Mouse (Mus musculus) G1E (cell line): Measurements from ENCODE around the gene Clcf1. TPM values are rescaled to one million over a fixed set of nuclear protein-coding genes. Genes with fewer than 3 reads are reported as not detected.

Source experiments
- ATAC-seq: 2 replicates; pipeline ENCODE4 v1.8.0; 2016; ENCODE audit warnings: mild to moderate bottlenecking; ENCODE audit not compliant: insufficient number of reproducible peaks, poor library complexity, low FRiP score, severe bottlenecking; ENCODE audit errors: extremely low read depth
- DNase-seq: peaks from one replicate; pipeline ENCODE4 v3.0.0; 2012; ENCODE audit warnings: low spot score
- H3K27me3 ChIP-seq: 2 replicates; pipeline ENCODE4 v1.6.1; 2012; ENCODE audit warnings: mild to moderate bottlenecking, low read length, inconsistent platforms; ENCODE audit not compliant: insufficient read depth
- H3K36me3 ChIP-seq: replicated peaks from 2 replicates; pipeline ENCODE3; 2012; ENCODE audit warnings: mild to moderate bottlenecking, inconsistent platforms
- H3K4me1 ChIP-seq: 2 replicates; pipeline ENCODE4 v1.6.1; 2012; ENCODE audit warnings: low read depth, low read length, inconsistent platforms, mixed read lengths; ENCODE audit not compliant: insufficient read depth
- H3K4me3 ChIP-seq: 2 replicates; pipeline ENCODE4 v1.5.1; 2012; ENCODE audit warnings: low read depth, mild to moderate bottlenecking, inconsistent platforms, low read length, moderate library complexity, mixed read lengths
- H3K9me3 ChIP-seq: replicated peaks from 2 replicates; pipeline ENCODE4 v1.6.1; 2012; ENCODE audit warnings: inconsistent platforms
- CTCF ChIP-seq: IDR thresholded peaks from 2 replicates; pipeline ENCODE4 v1.5.1; 2012; ENCODE audit warnings: low read depth, low read length, inconsistent platforms, mixed read lengths
- GATA1 ChIP-seq: IDR thresholded peaks from 2 replicates; pipeline ENCODE4 v1.6.1; 2012; ENCODE audit warnings: borderline replicate concordance, low read length, inconsistent platforms, mixed read lengths
- GATA2 ChIP-seq: IDR thresholded peaks from 2 replicates; pipeline ENCODE4 v1.6.1; 2012; ENCODE audit warnings: low read depth, low read length, inconsistent platforms, borderline replicate concordance
- POLR2AphosphoS5 ChIP-seq: IDR thresholded peaks from 2 replicates; pipeline ENCODE4 v1.6.1; 2012; ENCODE audit warnings: low read depth, low read length, inconsistent platforms; ENCODE audit not compliant: insufficient replicate concordance
- TAL1 ChIP-seq: conservative IDR thresholded peaks from 2 replicates; pipeline ENCODE4 v1.6.1; 2012; ENCODE audit warnings: low read depth, low read length, inconsistent platforms, mixed read lengths
- polyA plus RNA-seq: library from polyadenylated mRNA; stranded (reverse); fragments of >175 nt; gene quantifications from 2 replicates; pipeline ENCODE4 v1.2.3, GENCODE M21; 2012
- total RNA-seq, 2 experiments: library from RNA; stranded (forward) in 1 of 2; stranded (reverse) in 1 of 2; fragments of 200-1000 nt in 1 of 2; fragments of >200 nt in 1 of 2; fragmentation: Nextera tagmentation in 1 of 2; gene quantifications; 2 replicates each; pipeline ENCODE4 v1.2.3; 2014 to 2017

Clcf1 gene
- total and polyA plus RNA-seq, 3 experiments, result 0.27 TPM; not detected in 2

GRCm38 (mm10) chr19:4220957-4221743 is 7.1 kb downstream of the Clcf1 start:
- Histone ChIP-seq H3K36me3 (no peaks in the 10 kb centered on the region), H3K27me3 (peaks cover 74% of the 10 kb centered on the region), H3K9me3 (no peaks in the 10 kb centered on the region), H3K4me1 (peaks cover 33% of the 10 kb centered on the region), H3K4me3 (peak overlapping the region; percentile 25; the same call in 1 of the 2 replicates)
- no peak for TF ChIP-seq TAL1
- no peak for TF ChIP-seq POLR2AphosphoS5
- no peak for TF ChIP-seq GATA1
- TF ChIP-seq GATA2, result no peak
- no peak for TF ChIP-seq CTCF
- DNase-seq, result no peak
- ATAC-seq, result no peak

GRCm38 (mm10) chr19:4222165-4222564 is 8.1 kb downstream of the Clcf1 start:
- H3K4me1 ChIP-seq, result peaks cover 31% of the 10 kb centered on the region
- no peak overlapping the region for H3K4me3 ChIP-seq
- ATAC-seq, result no peak

GRCm38 (mm10) chr19:4226779-4227178 is 12.7 kb downstream of the Clcf1 start:
- no peak for TF ChIP-seq CTCF
- no peak for TF ChIP-seq GATA1
- no peak for TF ChIP-seq POLR2AphosphoS5
- TF ChIP-seq TAL1, result no peak
- no peak for TF ChIP-seq GATA2
- peaks cover 30% of the 10 kb centered on the region for H3K4me1 ChIP-seq
- no peak for DNase-seq
- ATAC-seq, result no peak
- no peaks in the 10 kb centered on the region for H3K9me3 ChIP-seq
- H3K36me3 ChIP-seq, result no peaks in the 10 kb centered on the region
- H3K27me3 ChIP-seq, result peaks cover 51% of the 10 kb centered on the region
- no peak overlapping the region for H3K4me3 ChIP-seq

More at GRCm38 (mm10) chr19:4222165-4222564, 8.1 kb downstream of the Clcf1 start:
- no peaks in the 10 kb centered on the region for H3K36me3 ChIP-seq
- H3K9me3 ChIP-seq, result no peaks in the 10 kb centered on the region
- TF ChIP-seq POLR2AphosphoS5, result no peak
- TF ChIP-seq GATA2, result no peak
- no peak for TF ChIP-seq GATA1
- no peak for TF ChIP-seq CTCF
- TF ChIP-seq TAL1, result no peak
- peaks cover 71% of the 10 kb centered on the region for H3K27me3 ChIP-seq
- no peak for DNase-seq

GRCm38 (mm10) chr19:4227446-4227845 is 13.4 kb downstream of the Clcf1 start:
- peaks cover 30% of the 10 kb centered on the region for H3K4me1 ChIP-seq
- DNase-seq (no peak), ATAC-seq (no peak)
- TF ChIP-seq CTCF, result no peak
- TF ChIP-seq TAL1, result no peak
- TF ChIP-seq POLR2AphosphoS5, result no peak
- no peak for TF ChIP-seq GATA2
- no peak for TF ChIP-seq GATA1
- no peaks in the 10 kb centered on the region for H3K36me3 ChIP-seq
- H3K27me3 ChIP-seq, result peaks cover 45% of the 10 kb centered on the region
- H3K4me3 ChIP-seq, result no peak overlapping the region
- H3K9me3 ChIP-seq, result no peaks in the 10 kb centered on the region

GRCm38 (mm10) chr19:4227894-4228678 is 14.0 kb downstream of the Clcf1 start:
- Histone ChIP-seq H3K36me3 (peaks cover 5% of the 10 kb centered on the region), H3K4me3 (no peak overlapping the region), H3K4me1 (peaks cover 34% of the 10 kb centered on the region), H3K27me3 (peaks cover 42% of the 10 kb centered on the region), H3K9me3 (no peaks in the 10 kb centered on the region)
- ATAC-seq (no peak), DNase-seq (no peak)
- TF ChIP-seq GATA1, result no peak
- no peak for TF ChIP-seq GATA2
- TF ChIP-seq TAL1, result no peak
- TF ChIP-seq CTCF, result peak; percentile 91

GRCm38 (mm10) chr19:4228891-4229290 is 14.9 kb downstream of the Clcf1 start:
- TF ChIP-seq GATA1, result no peak
- TF ChIP-seq CTCF, result no peak
- no peak for TF ChIP-seq TAL1
- TF ChIP-seq GATA2, result no peak
- TF ChIP-seq POLR2AphosphoS5, result no peak
- ATAC-seq (no peak), DNase-seq (no peak)
- Histone ChIP-seq H3K4me3 (no peak overlapping the region), H3K4me1 (peaks cover 33% of the 10 kb centered on the region), H3K36me3 (peaks cover 8% of the 10 kb centered on the region), H3K27me3 (peaks cover 37% of the 10 kb centered on the region), H3K9me3 (no peaks in the 10 kb centered on the region)
